Mouse (Mus musculus) limb, embryonic 15.5 days (tissue): ENCODE data around the gene Tnnc2. TPM values are rescaled to one million over a fixed set of nuclear protein-coding genes. Genes with fewer than 3 reads are reported as not detected.
"Not testable (repeated sequence)": the region's sequence is repeated elsewhere in the genome, so short reads cannot be mapped to it uniquely, and the experiment has no call there.

ENCODE experiments used
- ATAC-seq: fragments of 200-750 bp; cut with Nextera tagmentation; 2 replicates; pipeline ENCODE4 v1.8.0; 2017; ENCODE audit warnings: low read depth, moderate TSS enrichment; ENCODE audit not compliant: insufficient number of reproducible peaks, low FRiP score, low TSS enrichment
- H3K27ac ChIP-seq: fragments of 300-500 bp; sonication (generic); 2 replicates; pipeline ENCODE4 v1.5.1; 2015; ENCODE audit warnings: moderate library complexity, mild to moderate bottlenecking, inconsistent platforms
- H3K27me3 ChIP-seq: fragments of 300-500 bp; sonication (generic); 2 replicates; pipeline ENCODE4 v1.6.1; 2015; ENCODE audit warnings: inconsistent platforms
- H3K36me3 ChIP-seq: fragments of 300-500 bp; sonication (generic); 2 replicates; pipeline ENCODE4 v1.6.1; 2015; ENCODE audit warnings: inconsistent platforms
- H3K4me1 ChIP-seq: fragments of 300-500 bp; sonication (generic); 2 replicates; pipeline ENCODE4 v1.6.1; 2015; ENCODE audit warnings: inconsistent platforms
- H3K4me2 ChIP-seq: fragments of 300-500 bp; sonication (generic); 2 replicates; pipeline ENCODE4 v1.6.1; 2015; ENCODE audit warnings: mild to moderate bottlenecking, inconsistent platforms
- H3K4me3 ChIP-seq: fragments of 300-500 bp; sonication (generic); 2 replicates; pipeline ENCODE4 v1.5.1; 2015; ENCODE audit warnings: mild to moderate bottlenecking, inconsistent platforms
- H3K9ac ChIP-seq: fragments of 300-500 bp; sonication (generic); 2 replicates; pipeline ENCODE4 v1.6.1; 2015; ENCODE audit warnings: inconsistent platforms
- H3K9me3 ChIP-seq: fragments of 300-500 bp; sonication (generic); 2 replicates; pipeline ENCODE4 v1.6.1; 2016; ENCODE audit warnings: inconsistent platforms
- WGBS: fragments of 180-500 bp; shearing (Covaris S2); methylation state at CpG from one replicate; pipeline ENCODE4 v1.1.7; 2015; 5-methylcytosine and 5-hydroxymethylcytosine counted together
- polyA plus RNA-seq: library from polyadenylated mRNA; unstranded; fragments of >200 nt; fragmentation: Nextera tagmentation; extraction: Ambion mirVana; gene quantifications from 2 replicates; pipeline ENCODE4 v1.2.1, GENCODE M21; 2015

Gene Tnnc2
- polyA plus RNA-seq, 1 experiment from 2014 or later: 350 TPM

DNA sequence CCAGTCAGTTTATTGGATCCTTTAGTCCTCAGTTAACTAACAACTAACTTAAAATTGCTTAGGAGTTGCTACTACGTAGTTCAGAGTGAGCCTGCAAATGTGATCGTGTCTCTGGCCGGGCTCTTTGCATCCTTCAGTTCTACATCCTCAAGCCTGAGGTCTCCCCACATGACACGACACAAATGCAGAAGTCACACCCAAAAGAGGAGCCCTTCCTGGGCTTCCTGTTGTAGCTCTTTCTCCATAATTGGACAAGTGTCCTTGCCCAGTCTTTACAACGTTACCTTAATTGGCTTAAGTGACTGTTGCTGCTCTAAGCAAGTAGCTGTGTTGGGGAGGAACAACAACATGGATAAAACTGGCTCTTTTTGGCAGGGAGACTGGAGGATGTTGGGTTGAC lies 35.6 kb upstream of the Tnnc2 start:
- no peak overlapping the region for H3K4me3 ChIP-seq
- no peak overlapping the region for H3K9ac ChIP-seq
- 86% methylated on average over 5 of the region's 5 CpGs for WGBS
- no peak overlapping the region for H3K27ac ChIP-seq
- no peaks in the 10 kb centered on the region for H3K9me3 ChIP-seq
- 0 out of 2 replicates have a peak, but pooled peaks cover 3% of the 10 kb centered on the region for H3K4me1 ChIP-seq
- no peak overlapping the region for H3K4me2 ChIP-seq
- no peaks in the 10 kb centered on the region for H3K27me3 ChIP-seq
- H3K36me3 ChIP-seq: peaks cover 5% of the 10 kb centered on the region
- ATAC-seq: no peak

- Histone ChIP-seq H3K4me2 (no peak overlapping the region), H3K4me3 (no peak overlapping the region), H3K4me1 (0 out of 2 replicates have a peak, but pooled peaks cover 3% of the 10 kb centered on the region), H3K27ac (no peak overlapping the region), H3K9ac (no peak overlapping the region), H3K27me3 (no peaks in the 10 kb centered on the region), H3K36me3 (peaks cover 8% of the 10 kb centered on the region; the same call in 1 of the 2 replicates), H3K9me3 (no peaks in the 10 kb centered on the region)
- no peak for ATAC-seq
- 49% methylated on average over 2 of the region's 2 CpGs for WGBS
Measured at GRCm38 (mm10) chr2:164813557-164813956, 33.8 kb upstream of the Tnnc2 start.

- H3K36me3 ChIP-seq: peaks cover 14% of the 10 kb centered on the region; the same call in 1 of the 2 replicates
- H3K4me1 ChIP-seq: peaks cover 20% of the 10 kb centered on the region
- H3K9me3 ChIP-seq: no peaks in the 10 kb centered on the region
- no peak overlapping the region for H3K4me3 ChIP-seq
- H3K9ac ChIP-seq: no peak overlapping the region
- 76% methylated on average over 7 of the region's 7 CpGs for WGBS
- ATAC-seq: no peak
- no peak overlapping the region for H3K4me2 ChIP-seq
- H3K27ac ChIP-seq: no peak overlapping the region
- H3K27me3 ChIP-seq: no peaks in the 10 kb centered on the region
Measured at GRCm38 (mm10) chr2:164806614-164807013, 26.8 kb upstream of the Tnnc2 start.

- Histone ChIP-seq H3K9ac (peak overlapping the region; percentile 79), H3K36me3 (peaks cover 23% of the 10 kb centered on the region), H3K4me2 (peak overlapping the region; percentile 88), H3K4me1 (peaks cover 20% of the 10 kb centered on the region), H3K27ac (peak overlapping the region; percentile 81), H3K9me3 (no peaks in the 10 kb centered on the region), H3K4me3 (peak overlapping the region; percentile 87), H3K27me3 (no peaks in the 10 kb centered on the region)
- no peak for ATAC-seq
- WGBS: 1% methylated on average over 21 of the region's 21 CpGs
Measured at GRCm38 (mm10) chr2:164805332-164805718, 25.6 kb upstream of the Tnnc2 start.

GRCm38 (mm10) chr2:164804533-164805331 lies 25.0 kb upstream of the Tnnc2 start, which contains the start of the genes Acot8 and Zswim3:
TSS of gene Acot8 (minus strand) at chr2:164804882.
TSS of gene Zswim3 (plus strand) at chr2:164805098.
- peaks cover 28% of the 10 kb centered on the region for H3K36me3 ChIP-seq
- H3K9me3 ChIP-seq: no peaks in the 10 kb centered on the region
- under 1% methylated on average over 47 of the region's 47 CpGs for WGBS
- H3K27ac ChIP-seq: peak within 1 kb of the TSS; percentile 82
- peak within 1 kb of the TSS; percentile 79 for H3K9ac ChIP-seq
- H3K4me1 ChIP-seq: peaks cover 20% of the 10 kb centered on the region
- peak; percentile 94 for ATAC-seq
- H3K27me3 ChIP-seq: no peaks in the 10 kb centered on the region
- H3K4me3 ChIP-seq: peak within 1 kb of the TSS; percentile 87
- peak within 1 kb of the TSS; percentile 88 for H3K4me2 ChIP-seq

GRCm38 (mm10) chr2:164803921-164804313 lies 24.1 kb upstream of the Tnnc2 start:
- Histone ChIP-seq H3K9me3 (no peaks in the 10 kb centered on the region), H3K4me1 (peaks cover 20% of the 10 kb centered on the region), H3K27me3 (no peaks in the 10 kb centered on the region), H3K36me3 (peaks cover 31% of the 10 kb centered on the region), H3K4me3 (peak overlapping the region; percentile 87), H3K4me2 (peak overlapping the region; percentile 58), H3K27ac (peak overlapping the region; percentile 82; the same call in 1 of the 2 replicates), H3K9ac (peak overlapping the region; percentile 73; the same call in 1 of the 2 replicates)
- no peak for ATAC-seq
- WGBS: 61% methylated on average over 1 of the region's 1 CpGs

DNA sequence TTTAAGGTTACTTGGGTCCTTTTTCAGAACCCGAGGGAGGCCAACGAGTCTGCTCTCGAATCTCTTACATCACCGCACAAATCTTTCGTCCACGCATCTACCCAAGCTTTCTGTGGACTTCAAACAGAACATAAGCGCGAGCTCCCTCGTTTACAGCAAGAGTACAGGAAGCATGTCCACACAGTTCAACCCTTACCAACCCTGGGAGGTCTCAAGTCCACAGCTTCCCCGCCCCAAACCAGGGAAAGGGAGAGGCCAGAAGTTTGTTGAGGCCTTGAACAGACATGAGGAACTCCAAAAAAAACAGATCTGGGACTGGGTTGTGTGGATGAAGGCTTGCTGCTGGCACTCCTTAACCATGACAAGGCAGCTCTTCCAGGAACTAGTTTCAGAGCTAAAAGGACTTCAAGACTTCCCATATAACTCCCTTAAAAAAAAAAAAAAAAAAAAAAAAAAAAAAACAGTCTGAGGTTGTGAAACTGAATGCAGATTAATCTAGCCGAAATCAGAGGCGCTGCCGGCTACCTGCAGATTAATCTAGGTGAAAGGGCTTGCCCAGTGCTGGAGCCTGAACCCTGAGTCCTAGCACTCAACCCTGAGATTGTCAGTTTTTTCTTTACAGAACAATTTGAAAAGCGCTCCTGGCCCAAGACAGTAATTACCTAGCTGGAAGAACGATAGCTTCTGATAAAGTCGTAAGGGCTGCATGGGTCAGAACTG lies 23.6 kb upstream of the Tnnc2 start:
- Histone ChIP-seq H3K4me2 (peak overlapping the region; percentile 58), H3K27me3 (no peaks in the 10 kb centered on the region), H3K9me3 (no peaks in the 10 kb centered on the region), H3K27ac (no peak overlapping the region), H3K9ac (peak overlapping the region; percentile 73; the same call in 1 of the 2 replicates), H3K4me1 (peaks cover 20% of the 10 kb centered on the region), H3K36me3 (peaks cover 33% of the 10 kb centered on the region), H3K4me3 (peak overlapping the region; percentile 87)
- WGBS: 85% methylated on average over 16 of the region's 16 CpGs
- no peak for ATAC-seq

DNA sequence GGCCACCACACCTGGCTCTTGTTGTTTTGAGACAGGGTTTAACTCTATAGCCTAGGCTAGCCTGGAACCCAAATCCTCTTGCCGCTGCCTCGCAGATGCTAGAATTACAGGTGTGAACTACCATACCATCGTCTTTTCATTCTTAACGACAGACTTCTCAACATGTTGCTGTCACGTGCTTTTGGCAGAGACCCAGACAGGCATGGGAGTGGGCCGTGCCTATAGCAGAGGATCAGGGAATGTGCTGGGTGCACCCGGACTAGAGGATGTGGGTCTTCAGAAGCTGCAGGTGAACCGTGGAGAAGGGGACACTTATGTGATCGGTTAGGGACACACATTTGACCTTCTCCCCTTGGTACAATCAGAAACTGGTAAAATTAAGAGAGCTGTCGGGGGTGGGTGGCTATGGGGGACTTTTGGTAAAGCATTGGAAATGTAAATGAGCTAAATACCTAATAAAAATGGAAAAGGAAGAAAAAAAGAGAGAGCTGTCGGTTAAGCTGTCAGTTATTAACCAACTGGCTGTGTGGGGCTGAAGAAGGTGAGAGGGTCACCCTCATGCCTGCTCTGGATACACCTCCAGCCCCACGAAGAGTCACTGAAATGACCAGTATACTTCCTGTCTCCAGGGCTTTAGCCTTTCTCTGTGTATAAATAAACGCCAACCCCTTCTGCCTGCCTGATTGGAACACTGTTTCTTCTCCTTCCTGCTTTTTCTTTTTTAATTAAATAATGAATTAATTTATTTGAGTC lies 20.7 kb upstream of the Tnnc2 start:
- Histone ChIP-seq H3K27ac (no peak overlapping the region), H3K36me3 (peaks cover 50% of the 10 kb centered on the region), H3K4me2 (no peak overlapping the region), H3K27me3 (no peaks in the 10 kb centered on the region), H3K9ac (no peak overlapping the region), H3K9me3 (no peaks in the 10 kb centered on the region), H3K4me3 (no peak overlapping the region), H3K4me1 (peaks cover 14% of the 10 kb centered on the region)
- no peak for ATAC-seq
- WGBS: 88% methylated on average over 13 of the region's 13 CpGs

- WGBS: 84% methylated on average over 6 of the region's 6 CpGs
- H3K36me3 ChIP-seq: peaks cover 65% of the 10 kb centered on the region
- H3K4me2 ChIP-seq, H3K4me3 ChIP-seq, H3K27me3 ChIP-seq, H3K9me3 ChIP-seq, H3K4me1 ChIP-seq, H3K9ac ChIP-seq, H3K27ac ChIP-seq, ATAC-seq: not testable (repeated sequence)
Measured at GRCm38 (mm10) chr2:164798554-164798953, 18.8 kb upstream of the Tnnc2 start.

DNA sequence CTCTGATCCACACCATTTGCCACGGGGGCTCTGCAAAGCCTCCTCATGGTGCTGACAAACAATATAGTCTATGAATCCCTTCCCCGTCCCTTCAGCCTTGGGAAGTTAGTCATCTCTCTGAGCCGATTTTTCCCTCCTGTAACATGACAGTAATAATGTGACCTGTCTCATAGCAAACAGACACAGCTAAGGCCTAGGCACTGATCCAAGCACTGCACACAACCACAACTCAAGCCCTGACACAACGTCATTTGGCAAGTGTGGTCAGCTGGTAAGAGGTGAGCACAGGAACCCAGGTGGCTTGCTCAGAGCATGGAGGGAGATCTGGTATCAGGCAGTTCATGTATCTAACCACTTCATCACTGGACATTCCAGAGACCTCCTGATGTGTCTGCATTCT lies 16.1 kb upstream of the Tnnc2 start:
- Histone ChIP-seq H3K4me3 (no peak overlapping the region), H3K9ac (no peak overlapping the region), H3K4me2 (no peak overlapping the region), H3K27ac (no peak overlapping the region), H3K27me3 (no peaks in the 10 kb centered on the region), H3K4me1 (no peaks in the 10 kb centered on the region), H3K9me3 (no peaks in the 10 kb centered on the region), H3K36me3 (peaks cover 78% of the 10 kb centered on the region)
- 73% methylated on average over 4 of the region's 4 CpGs for WGBS
- no peak for ATAC-seq

GRCm38 (mm10) chr2:164794293-164794692 lies 14.5 kb upstream of the Tnnc2 start:
- ATAC-seq: no peak
- 25% methylated on average over 5 of the region's 5 CpGs for WGBS
- H3K27me3 ChIP-seq: no peaks in the 10 kb centered on the region
- H3K4me3 ChIP-seq: no peak overlapping the region
- H3K9me3 ChIP-seq: no peaks in the 10 kb centered on the region
- no peak overlapping the region for H3K27ac ChIP-seq
- H3K4me1 ChIP-seq: no peaks in the 10 kb centered on the region
- no peak overlapping the region for H3K9ac ChIP-seq
- H3K36me3 ChIP-seq: peaks cover 72% of the 10 kb centered on the region
- H3K4me2 ChIP-seq: no peak overlapping the region
